Mouse (Mus musculus) forebrain, postnatal 0 days (tissue): ENCODE measurements around the gene Tomm22. TPM values are rescaled to one million over a fixed set of nuclear protein-coding genes. Genes with fewer than 3 reads are reported as not detected.

ENCODE experiments used
- ATAC-seq: fragments of 200-750 bp; cut with Nextera tagmentation; 2 replicates; pipeline ENCODE4 v1.8.0; 2017; ENCODE audit warnings: mild to moderate bottlenecking, moderate library complexity
- DNase-seq: peaks from one replicate; pipeline ENCODE4 v3.0.0-alpha.2; 2015
- H3K27ac ChIP-seq: fragments of 300-500 bp; sonication (generic); 2 replicates; pipeline ENCODE4 v1.5.1; 2014; ENCODE audit warnings: low read depth, mild to moderate bottlenecking, antibody characterized with exemption, low read length, moderate library complexity, mixed read lengths
- H3K27me3 ChIP-seq: fragments of 300-500 bp; sonication (generic); 2 replicates; pipeline ENCODE4 v1.6.1; 2014; ENCODE audit warnings: mild to moderate bottlenecking, low read length, mixed read lengths; ENCODE audit not compliant: insufficient read depth
- H3K36me3 ChIP-seq: fragments of 300-500 bp; sonication (generic); 2 replicates; pipeline ENCODE4 v1.6.1; 2014; ENCODE audit warnings: mild to moderate bottlenecking, moderate library complexity; ENCODE audit not compliant: insufficient read depth
- H3K4me1 ChIP-seq: fragments of 300-500 bp; sonication (generic); 2 replicates; pipeline ENCODE4 v1.6.1; 2014; ENCODE audit warnings: antibody characterized with exemption; ENCODE audit not compliant: insufficient read depth
- H3K4me2 ChIP-seq: fragments of 300-500 bp; sonication (generic); 2 replicates; pipeline ENCODE4 v1.6.1; 2014; ENCODE audit warnings: low read depth, mild to moderate bottlenecking, moderate library complexity
- H3K4me3 ChIP-seq: fragments of 300-500 bp; sonication (generic); 2 replicates; pipeline ENCODE4 v1.5.1; 2014; ENCODE audit warnings: low read depth, low read length, mixed read lengths
- H3K9ac ChIP-seq: fragments of 300-500 bp; sonication (generic); 2 replicates; pipeline ENCODE4 v1.6.1; 2014; ENCODE audit warnings: mild to moderate bottlenecking
- H3K9me3 ChIP-seq: fragments of 300-500 bp; sonication (generic); 2 replicates; pipeline ENCODE4 v1.6.1; 2016; ENCODE audit warnings: low read length
- CTCF ChIP-seq: sonication (generic); IDR thresholded peaks from 2 replicates; pipeline ENCODE4 v1.5.1; 2016; ENCODE audit warnings: antibody characterized with exemption, control low read depth, low read depth
- WGBS: fragments of 180-500 bp; shearing (Covaris S2); extraction: QIAGEN DNeasy Blood & Tissue Kit; methylation state at CpG from one replicate; pipeline ENCODE4 v1.1.7; 2014; 5-methylcytosine and 5-hydroxymethylcytosine counted together
- polyA plus RNA-seq: library from polyadenylated mRNA; unstranded; fragments of >200 nt; fragmentation: Nextera tagmentation; extraction: Ambion mirVana; gene quantifications from 2 replicates; pipeline ENCODE4 v1.2.1, GENCODE M21; 2015
- total RNA-seq: library from RNA; depleted of rRNA; stranded (reverse); fragments of >200 nt; gene quantifications from 2 replicates; pipeline ENCODE4 v1.2.3, GENCODE M21; 2014; rRNA removed

Gene Tomm22
- total and polyA plus RNA-seq, 2 experiments from 2014 or later, result 132 to 248 TPM

GRCm38 (mm10) chr15:79706603-79707214 lies 36.0 kb downstream of the Tomm22 start:
- no peak overlapping the region for H3K27ac ChIP-seq
- peaks cover 40% of the 10 kb centered on the region for H3K36me3 ChIP-seq
- no peak for TF ChIP-seq CTCF
- H3K9ac ChIP-seq, result no peak overlapping the region
- WGBS, result 73% methylated on average over 17 of the region's 17 CpGs
- DNase-seq (no peak), ATAC-seq (no peak)
- H3K4me3 ChIP-seq, result no peak overlapping the region
- no peak overlapping the region for H3K4me2 ChIP-seq
- no peaks in the 10 kb centered on the region for H3K4me1 ChIP-seq
- H3K9me3 ChIP-seq, result no peaks in the 10 kb centered on the region
- H3K27me3 ChIP-seq, result no peaks in the 10 kb centered on the region

GRCm38 (mm10) chr15:79708229-79708822 lies 37.7 kb downstream of the Tomm22 start:
- peaks cover 56% of the 10 kb centered on the region for H3K36me3 ChIP-seq
- no peak for DNase-seq
- no peak overlapping the region for H3K9ac ChIP-seq
- H3K4me3 ChIP-seq, result no peak overlapping the region
- H3K9me3 ChIP-seq, result no peaks in the 10 kb centered on the region
- no peak overlapping the region for H3K4me2 ChIP-seq
- H3K27me3 ChIP-seq, result no peaks in the 10 kb centered on the region
- WGBS, result 94% methylated on average over 5 of the region's 5 CpGs
- no peak for ATAC-seq
- no peak for TF ChIP-seq CTCF
- H3K4me1 ChIP-seq, result no peaks in the 10 kb centered on the region
- H3K27ac ChIP-seq, result no peak overlapping the region

GRCm38 (mm10) chr15:79715646-79716045 lies 45.0 kb downstream of the Tomm22 start:
- ATAC-seq (no peak), DNase-seq (no peak)
- Histone ChIP-seq H3K27me3 (no peaks in the 10 kb centered on the region), H3K9ac (no peak overlapping the region), H3K9me3 (no peaks in the 10 kb centered on the region), H3K4me2 (no peak overlapping the region), H3K4me3 (no peak overlapping the region), H3K36me3 (peaks cover 92% of the 10 kb centered on the region), H3K4me1 (no peaks in the 10 kb centered on the region), H3K27ac (no peak overlapping the region)
- TF ChIP-seq CTCF, result no peak
- 94% methylated on average over 7 of the region's 7 CpGs for WGBS

- no peaks in the 10 kb centered on the region for H3K4me1 ChIP-seq
- H3K27me3 ChIP-seq, result no peaks in the 10 kb centered on the region
- TF ChIP-seq CTCF, result no peak
- WGBS, result 91% methylated on average over 6 of the region's 6 CpGs
- H3K27ac ChIP-seq, result no peak overlapping the region
- ATAC-seq, result no peak
- H3K4me3 ChIP-seq, result no peak overlapping the region
- H3K9me3 ChIP-seq, result no peaks in the 10 kb centered on the region
- H3K9ac ChIP-seq, result no peak overlapping the region
- no peak overlapping the region for H3K4me2 ChIP-seq
- DNase-seq, result no peak
- peaks cover 92% of the 10 kb centered on the region for H3K36me3 ChIP-seq
Measured at GRCm38 (mm10) chr15:79716710-79717109, 46.0 kb downstream of the Tomm22 start.

GRCm38 (mm10) chr15:79720267-79720666 lies 49.6 kb downstream of the Tomm22 start:
- ATAC-seq (no peak), DNase-seq (no peak)
- Histone ChIP-seq H3K27me3 (no peaks in the 10 kb centered on the region), H3K27ac (no peak overlapping the region), H3K4me2 (no peak overlapping the region), H3K9ac (no peak overlapping the region), H3K9me3 (no peaks in the 10 kb centered on the region), H3K4me3 (no peak overlapping the region), H3K36me3 (peaks cover 67% of the 10 kb centered on the region), H3K4me1 (no peaks in the 10 kb centered on the region)
- TF ChIP-seq CTCF, result no peak
- 90% methylated on average over 8 of the region's 8 CpGs for WGBS

GRCm38 (mm10) chr15:79720796-79721195 lies 50.1 kb downstream of the Tomm22 start:
- no peak for ATAC-seq
- 89% methylated on average over 4 of the region's 4 CpGs for WGBS
- no peak overlapping the region for H3K9ac ChIP-seq
- no peaks in the 10 kb centered on the region for H3K27me3 ChIP-seq
- no peaks in the 10 kb centered on the region for H3K4me1 ChIP-seq
- H3K27ac ChIP-seq, result no peak overlapping the region
- H3K4me2 ChIP-seq, result no peak overlapping the region
- H3K36me3 ChIP-seq, result peaks cover 68% of the 10 kb centered on the region
- H3K4me3 ChIP-seq, result no peak overlapping the region
- no peak for TF ChIP-seq CTCF
- no peak for DNase-seq
- no peaks in the 10 kb centered on the region for H3K9me3 ChIP-seq

Other genes with a start within 250 kb of the Tomm22 start
- gene Csnk1e, start 215.3 kb upstream of the Tomm22 start, total RNA-seq, result 398 and 490 TPM in 2 replicates
- 160 and 248 TPM in 2 replicates for gene Csnk1e, start 215.3 kb upstream of the Tomm22 start, polyA plus RNA-seq
- gene Kcnj4, start 165.6 kb upstream of the Tomm22 start, total RNA-seq, result 17.3 and 17.8 TPM in 2 replicates
- 0.99 and 1.1 TPM in 2 replicates for gene Kcnj4, start 165.6 kb upstream of the Tomm22 start, polyA plus RNA-seq
- 3.1 and 5.6 TPM in 2 replicates for gene Kdelr3, start 154.4 kb upstream of the Tomm22 start, total RNA-seq
- gene Kdelr3, start 154.4 kb upstream of the Tomm22 start, polyA plus RNA-seq, result 5.3 and 6.8 TPM in 2 replicates
- gene Ddx17, start 124.1 kb upstream of the Tomm22 start, total RNA-seq, result 373 and 392 TPM in 2 replicates
- 21.5 and 26.5 TPM in 2 replicates for gene Ddx17, start 124.1 kb upstream of the Tomm22 start, polyA plus RNA-seq
- gene Dmc1, start 65.8 kb upstream of the Tomm22 start, total RNA-seq, result 1.8 and 3.2 TPM in 2 replicates
- 0.44 and 0.49 TPM in 2 replicates for gene Dmc1, start 65.8 kb upstream of the Tomm22 start, polyA plus RNA-seq
- gene Fam227a, start 11.9 kb upstream of the Tomm22 start, total RNA-seq, result 17.1 and 25.7 TPM in 2 replicates
- gene Fam227a, start 11.9 kb upstream of the Tomm22 start, polyA plus RNA-seq, result 1.0 and 1.9 TPM in 2 replicates
- gene Cby1, start 11.7 kb upstream of the Tomm22 start, total RNA-seq, result 70.3 and 107 TPM in 2 replicates
- gene Cby1, start 11.7 kb upstream of the Tomm22 start, polyA plus RNA-seq, result 117 and 119 TPM in 2 replicates
- 49.2 and 54.1 TPM in 2 replicates for gene Josd1, start 17.1 kb downstream of the Tomm22 start, total RNA-seq
- gene Josd1, start 17.1 kb downstream of the Tomm22 start, polyA plus RNA-seq, result 18.6 and 20.2 TPM in 2 replicates
- 74.2 and 78.1 TPM in 2 replicates for gene Gtpbp1, start 20.0 kb downstream of the Tomm22 start, total RNA-seq
- 43.4 and 47.6 TPM in 2 replicates for gene Gtpbp1, start 20.0 kb downstream of the Tomm22 start, polyA plus RNA-seq
- gene Sun2, start 71.7 kb downstream of the Tomm22 start, total RNA-seq, result 43.0 and 56.4 TPM in 2 replicates
- gene Sun2, start 71.7 kb downstream of the Tomm22 start, polyA plus RNA-seq, result 2.3 and 3.7 TPM in 2 replicates
- 58.3 and 59.2 TPM in 2 replicates for gene Dnal4, start 107.0 kb downstream of the Tomm22 start, total RNA-seq
- 81.5 and 94.5 TPM in 2 replicates for gene Dnal4, start 107.0 kb downstream of the Tomm22 start, polyA plus RNA-seq
- 129 and 184 TPM in 2 replicates for gene Nptxr, start 133.9 kb downstream of the Tomm22 start, total RNA-seq
- gene Nptxr, start 133.9 kb downstream of the Tomm22 start, polyA plus RNA-seq, result 41.9 and 87.3 TPM in 2 replicates
- 9.0 and 18.6 TPM in 2 replicates for gene Npcd, start 163.4 kb downstream of the Tomm22 start, total RNA-seq
- gene Npcd, start 163.4 kb downstream of the Tomm22 start, polyA plus RNA-seq, result 3.7 and 4.0 TPM in 2 replicates
- 69.1 and 86.8 TPM in 2 replicates for gene Cbx6, start 163.8 kb downstream of the Tomm22 start, total RNA-seq
- 27.5 and 53.8 TPM in 2 replicates for gene Cbx6, start 163.8 kb downstream of the Tomm22 start, polyA plus RNA-seq
- gene Apobec3, start 220.8 kb downstream of the Tomm22 start, total RNA-seq, result 4.0 and 5.3 TPM in 2 replicates
- gene Apobec3, start 220.8 kb downstream of the Tomm22 start, polyA plus RNA-seq, result 3.1 and 3.6 TPM in 2 replicates